Comparison of ENCODE assay signal across 15 mouse cellular contexts in genomic region chr4:98660534-98660933, GRCm38 (mm10).
DNase-seq lines count a peak whose midpoint lies in the region; ATAC-seq and TF ChIP-seq lines count a peak whose summit lies in the region.
"Had no signal": no experiment of that assay in that cellular context is flagged by ENCODE, and none has a peak within 500 bp of the region (broad histone marks: within the 10 kb centered on the region; RNA-seq: fewer than 3 reads in every experiment).

No protein-coding gene starts in this region.

- no peak for TF ChIP-seq CTCF in Patski (IDR thresholded peaks at IDR 0.05)

- POLR2A ChIA-PET in Patski (lab: Charles Lee), result no interaction called here

- H3K4me2 ChIP-seq in limb, embryonic 13.5 days (replicated peaks), result no peak overlapping the region
- H3K4me2 ChIP-seq: embryonic facial prominence, embryonic 12.5 days; liver, embryonic 11.5 days; neural tube, embryonic 12.5 days had no signal

- H3K9ac ChIP-seq in limb, embryonic 13.5 days, result no peak overlapping the region
- H3K9ac ChIP-seq: embryonic facial prominence, embryonic 12.5 days; neural tube, embryonic 12.5 days had no signal

- ATAC-seq in limb, embryonic 13.5 days (ENCODE audit: low FRiP score, low read depth), result no peak
- ATAC-seq in Patski, result peak; percentile 60

- in situ Hi-C loops in Patski (cut with MboI; ENCODE audit: low pct_unique_long_range_greater_than_20kb), result no loop called here

- peaks cover 39% of the 10 kb centered on the region for H3K4me1 ChIP-seq in limb, embryonic 13.5 days
- H3K4me1 ChIP-seq in limb, embryonic 10.5 days, result no peaks in the 10 kb centered on the region
- H3K4me1 ChIP-seq: embryonic facial prominence, embryonic 12.5 days; neural tube, embryonic 12.5 days had no signal

- 55% methylated on average over 2 of the region's 2 CpGs for WGBS in limb, embryonic 13.5 days
- WGBS in limb, embryonic 10.5 days, result 76% methylated on average over 2 of the region's 2 CpGs

- H3K36me3 ChIP-seq in limb, embryonic 13.5 days, result peaks cover 9% of the 10 kb centered on the region
- H3K36me3 ChIP-seq in limb, embryonic 10.5 days, result no peaks in the 10 kb centered on the region
- H3K36me3 ChIP-seq: embryonic facial prominence, embryonic 12.5 days; neural tube, embryonic 12.5 days had no signal

- 0 out of 2 replicates have a peak overlapping the region, but pooled peaks have one; percentile 49 for H3K27ac ChIP-seq in limb, embryonic 13.5 days
- no peak overlapping the region for H3K27ac ChIP-seq in limb, embryonic 10.5 days
- H3K27ac ChIP-seq: embryonic facial prominence, embryonic 12.5 days; heart, adult 2 months; neural tube, embryonic 12.5 days had no signal

- no peak for DNase-seq in limb, embryonic 10.5 days (ENCODE audit: low spot score)
- peak; percentile 89 for DNase-seq in Patski (ENCODE audit: low read depth, low spot score)
- peak; percentile 50 to 67 for DNase-seq in kidney, adult 8-10 months
- DNase-seq in kidney, postnatal 4 days, result peak; percentile 4 to 11
- no peak for DNase-seq in adrenal gland, postnatal 36 days
- DNase-seq in adrenal gland, postnatal 25 days, result no peak
- no peak for DNase-seq in spleen, adult 12 weeks (ENCODE audit: low spot score)
- DNase-seq: gastrocnemius, postnatal 14 days; heart, adult 2 months; lung, postnatal 14 days; thymus, postnatal 25 days had no signal

- peaks cover 11% of the 10 kb centered on the region for H3K9me3 ChIP-seq in limb, embryonic 13.5 days
- H3K9me3 ChIP-seq in limb, embryonic 10.5 days (replicated peaks), result peaks cover 4% of the 10 kb centered on the region; the same call in 1 of the 2 replicates
- H3K9me3 ChIP-seq: embryonic facial prominence, embryonic 12.5 days had no signal

- no peak overlapping the region for H3K4me3 ChIP-seq in limb, embryonic 13.5 days
- H3K4me3 ChIP-seq in limb, embryonic 10.5 days, result no peak overlapping the region
- H3K4me3 ChIP-seq: embryonic facial prominence, embryonic 12.5 days; heart, adult 2 months; neural tube, embryonic 12.5 days had no signal

- CTCF ChIA-PET in Patski (lab: Charles Lee), result interaction anchor here (1.8 kb wide), 1 partner anchor 52 kb away, joined by 5 read pairs; no protein-coding TSS in a partner anchor

- no peaks in the 10 kb centered on the region for H3K27me3 ChIP-seq in limb, embryonic 13.5 days
- no peaks in the 10 kb centered on the region for H3K27me3 ChIP-seq in limb, embryonic 10.5 days (ENCODE audit: low read depth, poor library complexity, severe bottlenecking)
- no peaks in the 10 kb centered on the region for H3K27me3 ChIP-seq in Patski
- H3K27me3 ChIP-seq: embryonic facial prominence, embryonic 12.5 days; neural tube, embryonic 12.5 days had no signal

Comparison
In these comparisons a context has a peak if more than half of its experiments do, and no peak if none do; other contexts are left out.
1. DNase-seq: peak in Patski (single experiment), kidney, adult 8-10 months (2 of 2) and kidney, postnatal 4 days (2 of 2); none in limb, embryonic 10.5 days (single experiment), adrenal gland, postnatal 36 days (0 of 2), adrenal gland, postnatal 25 days (single experiment) and spleen, adult 12 weeks (single experiment).